Mouse (Mus musculus) CH12.LX (cell line): ENCODE measurements around the gene 5330417C22Rik.

Experiments
- CHD2 ChIP-seq: IDR thresholded peaks from 2 replicates; pipeline ENCODE4 v1.6.1; 2011; ENCODE audit warnings: low read length, improper control_type of control experiment
- CTCF ChIP-seq, 2 experiments: IDR thresholded peaks in 1 of 2; conservative IDR thresholded peaks in 1 of 2; 2 replicates each; pipeline ENCODE4 v1.5.1; 2011 to 2012; ENCODE audit warnings: low read depth in 2 of 2, low read length in 2 of 2, improper control_type of control experiment in 1 of 2, inconsistent platforms in 1 of 2, mild to moderate bottlenecking in 1 of 2, moderate library complexity in 1 of 2
- E2F4 ChIP-seq: IDR thresholded peaks from 2 replicates; pipeline ENCODE4 v1.6.1; 2011; ENCODE audit warnings: low read depth, low read length, improper control_type of control experiment; ENCODE audit not compliant: insufficient replicate concordance
- EP300 ChIP-seq: IDR thresholded peaks from 2 replicates; pipeline ENCODE4 v1.6.1; 2011; ENCODE audit warnings: low read length, improper control_type of control experiment
- ETS1 ChIP-seq: conservative IDR thresholded peaks from 2 replicates; pipeline ENCODE4 v1.6.1; 2012; ENCODE audit warnings: low read depth, mild to moderate bottlenecking, inconsistent platforms, low read length, improper control_type of control experiment, moderate library complexity
- HCFC1 ChIP-seq: IDR thresholded peaks from 2 replicates; pipeline ENCODE4 v1.6.1; 2012; ENCODE audit warnings: low read depth, mild to moderate bottlenecking, inconsistent platforms, low read length, improper control_type of control experiment
- MEF2A ChIP-seq: IDR thresholded peaks from 2 replicates; pipeline ENCODE4 v1.6.1; 2014; ENCODE audit warnings: low read depth, mild to moderate bottlenecking, inconsistent platforms, low read length, improper control_type of control experiment, borderline replicate concordance
- NRF1 ChIP-seq: IDR thresholded peaks from 2 replicates; pipeline ENCODE4 v1.6.1; 2014; ENCODE audit warnings: low read depth, mild to moderate bottlenecking, inconsistent platforms, low read length, improper control_type of control experiment, moderate library complexity
- SMC3 ChIP-seq: IDR thresholded peaks from 2 replicates; pipeline ENCODE4 v1.6.1; 2011; ENCODE audit warnings: low read depth, low read length, improper control_type of control experiment
- TCF12 ChIP-seq: IDR thresholded peaks from 2 replicates; pipeline ENCODE4 v1.6.1; 2014; ENCODE audit warnings: low read depth, mild to moderate bottlenecking, inconsistent platforms, low read length, improper control_type of control experiment
- ZNF384 ChIP-seq: IDR thresholded peaks from 2 replicates; pipeline ENCODE4 v1.6.1; 2012; ENCODE audit warnings: low read depth, low read length, improper control_type of control experiment, inconsistent platforms

GRCm38 (mm10) chr3:108409656-108410358 is 126.5 kb downstream of the 5330417C22Rik start:
- TF ChIP-seq CTCF (conservative IDR thresholded peaks at IDR 0.05 in 1 of 2, IDR thresholded peaks at IDR 0.05 in 1 of 2; ENCODE audit: low read depth in 2 of 2, low read length in 2 of 2) (no peak), ZNF384 (no peak), MEF2A (no peak), EP300 (no peak), E2F4 (no peak), TCF12 (no peak), CHD2 (no peak), HCFC1 (no peak), SMC3 (no peak), NRF1 (no peak), ETS1 (no peak)
